Mouse (Mus musculus) liver, postnatal 0 days (tissue): ENCODE data around the gene Rpf2. TPM values are rescaled to one million over a fixed set of nuclear protein-coding genes. Genes with fewer than 3 reads are reported as not detected.

ENCODE experiments used
- ATAC-seq: fragments of 200-750 bp; cut with Nextera tagmentation; 2 replicates; pipeline ENCODE4 v1.8.0; 2017; ENCODE audit warnings: mild to moderate bottlenecking, moderate library complexity
- DNase-seq: peaks from one replicate; pipeline ENCODE4 v3.0.0-alpha.2; 2016
- H3K27ac ChIP-seq: fragments of 300-500 bp; sonication (generic); 2 replicates; pipeline ENCODE4 v1.5.1; 2014; ENCODE audit warnings: antibody characterized with exemption, moderate library complexity, mild to moderate bottlenecking, low read depth
- H3K27me3 ChIP-seq: fragments of 300-500 bp; sonication (generic); 2 replicates; pipeline ENCODE4 v1.6.1; 2014; ENCODE audit warnings: low read length, control low read depth, mixed read lengths; ENCODE audit not compliant: insufficient read depth
- H3K36me3 ChIP-seq: fragments of 300-500 bp; sonication (generic); replicated peaks from 2 replicates; pipeline ENCODE4 v1.6.1; 2014; ENCODE audit warnings: mild to moderate bottlenecking, control low read depth, low read length, moderate library complexity, mixed read lengths; ENCODE audit not compliant: insufficient read depth
- H3K4me1 ChIP-seq: fragments of 300-500 bp; sonication (generic); 2 replicates; pipeline ENCODE4 v1.6.1; 2014; ENCODE audit warnings: antibody characterized with exemption, mild to moderate bottlenecking, control low read depth; ENCODE audit not compliant: insufficient read depth
- H3K4me2 ChIP-seq: fragments of 300-500 bp; sonication (generic); 2 replicates; pipeline ENCODE4 v1.6.1; 2014; ENCODE audit warnings: low read depth, mild to moderate bottlenecking, low read length, moderate library complexity, mixed read lengths
- H3K4me3 ChIP-seq: fragments of 300-500 bp; sonication (generic); 2 replicates; pipeline ENCODE4 v1.5.1; 2014; ENCODE audit warnings: low read depth, low read length
- H3K9ac ChIP-seq: fragments of 300-500 bp; sonication (generic); replicated peaks from 2 replicates; pipeline ENCODE4 v1.6.1; 2014; ENCODE audit warnings: mild to moderate bottlenecking, moderate library complexity
- H3K9me3 ChIP-seq: fragments of 300-500 bp; sonication (generic); 2 replicates; pipeline ENCODE4 v1.6.1; 2016; ENCODE audit warnings: mild to moderate bottlenecking, control low read depth, low read length, mixed read lengths
- CTCF ChIP-seq: sonication (generic); IDR thresholded peaks from 2 replicates; pipeline ENCODE4 v1.5.1; 2016; ENCODE audit warnings: antibody characterized with exemption, low read depth
- EP300 ChIP-seq: IDR thresholded peaks from 2 replicates; pipeline ENCODE4 v1.6.1; 2016; ENCODE audit warnings: antibody characterized with exemption, low read depth, mild to moderate bottlenecking
- WGBS: fragments of 180-500 bp; shearing (Covaris S2); extraction: QIAGEN DNeasy Blood & Tissue Kit; methylation state at CpG from one replicate; pipeline ENCODE4 v1.1.7; 2014; ENCODE audit not compliant: insufficient replicate concordance; 5-methylcytosine and 5-hydroxymethylcytosine counted together
- polyA plus RNA-seq: library from polyadenylated mRNA; unstranded; fragments of >200 nt; fragmentation: Nextera tagmentation; extraction: Ambion mirVana; gene quantifications from 2 replicates; pipeline ENCODE4 v1.2.1, GENCODE M21; 2015

Rpf2 gene
- polyA plus RNA-seq, 1 experiment from 2014 or later: 24.1 TPM

DNA sequence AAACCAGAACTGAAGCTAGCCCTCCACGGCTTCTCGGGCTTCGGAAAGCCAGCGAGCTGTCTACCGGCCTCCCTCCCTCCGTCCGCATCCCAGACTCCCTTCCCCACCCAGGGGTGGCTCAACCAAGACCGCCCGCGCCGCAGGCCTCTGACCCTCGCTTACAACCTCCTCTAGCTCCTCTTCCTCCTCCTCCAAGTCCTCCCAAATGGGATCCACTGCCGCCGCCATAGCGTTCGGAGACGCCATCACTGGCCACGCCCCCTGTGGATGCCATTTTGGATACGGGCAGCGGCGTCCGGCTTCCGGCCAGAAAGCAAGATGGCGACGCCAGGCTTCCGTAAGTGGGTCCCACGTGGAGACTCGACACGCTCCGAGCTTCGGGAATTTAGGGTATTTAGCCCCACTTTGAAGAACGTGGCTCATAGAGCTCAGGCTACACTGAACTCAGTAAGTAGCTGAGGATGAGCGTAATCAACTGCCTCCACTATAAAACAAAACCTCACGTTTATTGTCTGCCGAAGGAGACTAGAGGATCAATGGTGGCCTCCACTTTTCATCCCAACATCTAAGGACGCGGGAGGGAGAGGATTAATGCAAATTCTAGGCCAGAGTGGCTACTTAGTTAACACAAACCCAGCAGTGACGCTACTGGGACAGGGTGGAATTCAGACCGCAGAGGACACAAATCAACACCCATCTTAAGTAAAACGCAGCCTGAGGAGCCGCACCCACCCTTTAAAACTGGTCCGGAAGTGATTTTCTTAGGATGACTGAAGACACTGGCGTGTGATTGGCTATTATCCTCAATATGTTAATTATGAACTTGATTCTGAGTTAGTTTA lies 10.8 kb upstream of the Rpf2 start, which contains the start of gene Gtf3c6:
Gene Gtf3c6 (minus strand): TSS at position 695 of the 842 bp plus-strand sequence.
- 1% methylated on average over 42 of the region's 43 CpGs for WGBS
- H3K27ac ChIP-seq: peak within 1 kb of the TSS; percentile 84
- TF ChIP-seq CTCF (no peak), EP300 (no peak)
- H3K9ac ChIP-seq: peak within 1 kb of the TSS; percentile 90
- peak within 1 kb of the TSS; percentile 94 for H3K4me3 ChIP-seq
- peaks cover 16% of the 10 kb centered on the region for H3K4me1 ChIP-seq
- DNase-seq (peak; percentile 95), ATAC-seq (peak; percentile 71)
- H3K4me2 ChIP-seq: peak within 1 kb of the TSS; percentile 90
- no peaks in the 10 kb centered on the region for H3K9me3 ChIP-seq
- peaks cover 8% of the 10 kb centered on the region for H3K36me3 ChIP-seq
- no peaks in the 10 kb centered on the region for H3K27me3 ChIP-seq

DNA sequence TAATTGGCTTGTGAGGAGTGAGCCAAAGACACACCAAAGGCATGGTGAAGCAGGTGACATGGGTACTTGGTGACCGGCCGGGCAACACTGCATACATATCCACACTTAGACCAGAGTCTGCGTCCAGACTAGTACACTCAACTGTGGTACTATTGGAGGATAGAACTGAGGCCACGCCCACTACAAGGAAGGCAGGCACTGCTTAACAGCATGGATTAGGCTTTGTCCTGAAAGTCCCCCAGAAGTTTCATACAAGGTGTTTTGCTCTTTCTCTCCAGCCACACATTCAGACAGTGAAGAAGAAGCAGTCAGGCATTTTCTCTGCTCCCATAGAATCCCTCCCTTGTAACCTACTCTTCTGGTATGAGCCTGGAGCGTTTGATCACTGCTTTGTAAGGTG lies 9.9 kb upstream of the Rpf2 start:
- DNase-seq: peak; percentile 66
- peak overlapping the region; percentile 90 for H3K9ac ChIP-seq

DNA sequence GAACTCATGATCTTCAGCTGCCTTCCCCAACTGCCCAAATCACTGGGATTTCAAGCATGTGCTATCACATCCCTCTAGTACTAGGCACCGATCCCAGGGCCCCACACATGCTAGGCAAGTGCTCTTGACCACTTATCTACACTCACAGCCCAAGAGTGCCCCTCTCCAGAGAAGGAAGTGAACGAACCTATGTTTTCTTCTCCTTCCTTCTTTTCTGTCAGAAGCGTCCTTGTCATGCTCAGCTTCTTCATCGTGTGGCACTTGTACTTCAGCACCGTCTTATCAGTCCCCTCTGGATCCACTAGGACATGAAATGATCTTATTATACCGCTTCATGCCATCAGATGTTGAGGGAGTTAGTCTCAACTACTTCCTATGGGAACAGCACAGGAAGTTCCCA lies 4.1 kb upstream of the Rpf2 start:
- TF ChIP-seq CTCF: no peak
- no peak for TF ChIP-seq EP300
- ATAC-seq (no peak), DNase-seq (no peak)
- no peak overlapping the region for H3K9ac ChIP-seq
- 41% methylated on average over 6 of the region's 6 CpGs for WGBS
- H3K4me1 ChIP-seq: peaks cover 7% of the 10 kb centered on the region
- H3K27ac ChIP-seq: no peak overlapping the region
- H3K36me3 ChIP-seq: peaks cover 44% of the 10 kb centered on the region
- H3K27me3 ChIP-seq: no peaks in the 10 kb centered on the region
- H3K4me2 ChIP-seq: no peak overlapping the region
- H3K9me3 ChIP-seq: no peaks in the 10 kb centered on the region
- no peak overlapping the region for H3K4me3 ChIP-seq

More for the DNA sequence above, 9.9 kb upstream of the Rpf2 start:
- peak overlapping the region; percentile 84 for H3K27ac ChIP-seq
- ATAC-seq: peak; percentile 29
- H3K36me3 ChIP-seq: peaks cover 16% of the 10 kb centered on the region
- H3K4me3 ChIP-seq: peak overlapping the region; percentile 94
- peaks cover 16% of the 10 kb centered on the region for H3K4me1 ChIP-seq
- no peaks in the 10 kb centered on the region for H3K27me3 ChIP-seq
- H3K4me2 ChIP-seq: peak overlapping the region; percentile 90
- 2% methylated on average over 5 of the region's 5 CpGs for WGBS
- no peak for TF ChIP-seq CTCF
- no peak for TF ChIP-seq EP300
- H3K9me3 ChIP-seq: no peaks in the 10 kb centered on the region

DNA sequence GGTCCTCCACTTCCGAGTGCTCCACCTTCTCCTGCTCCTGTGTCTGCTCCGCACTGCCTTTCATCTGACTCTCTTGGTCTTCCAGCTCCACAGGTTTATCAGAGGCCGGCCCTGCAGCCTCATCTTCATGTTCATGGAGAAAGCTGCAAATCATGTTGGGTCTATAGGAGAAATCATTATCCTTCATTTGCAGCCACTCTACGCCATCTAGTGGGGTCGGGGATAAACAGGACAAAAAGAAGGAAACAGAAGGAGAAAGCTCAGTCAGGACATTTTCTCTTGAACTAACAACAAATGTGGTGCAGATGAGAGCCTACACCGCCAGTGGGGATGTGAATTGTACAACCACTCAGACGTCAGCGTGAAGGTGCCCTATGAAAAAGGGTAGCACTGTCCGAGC lies 2.8 kb upstream of the Rpf2 start:
- Histone ChIP-seq H3K9me3 (no peaks in the 10 kb centered on the region), H3K27ac (no peak overlapping the region), H3K36me3 (peaks cover 44% of the 10 kb centered on the region), H3K9ac (no peak overlapping the region), H3K4me2 (no peak overlapping the region), H3K4me3 (no peak overlapping the region), H3K27me3 (no peaks in the 10 kb centered on the region), H3K4me1 (peaks cover 9% of the 10 kb centered on the region)
- TF ChIP-seq EP300 (no peak), CTCF (peak; percentile 43)
- WGBS: 84% methylated on average over 9 of the region's 9 CpGs
- DNase-seq (no peak), ATAC-seq (no peak)

DNA sequence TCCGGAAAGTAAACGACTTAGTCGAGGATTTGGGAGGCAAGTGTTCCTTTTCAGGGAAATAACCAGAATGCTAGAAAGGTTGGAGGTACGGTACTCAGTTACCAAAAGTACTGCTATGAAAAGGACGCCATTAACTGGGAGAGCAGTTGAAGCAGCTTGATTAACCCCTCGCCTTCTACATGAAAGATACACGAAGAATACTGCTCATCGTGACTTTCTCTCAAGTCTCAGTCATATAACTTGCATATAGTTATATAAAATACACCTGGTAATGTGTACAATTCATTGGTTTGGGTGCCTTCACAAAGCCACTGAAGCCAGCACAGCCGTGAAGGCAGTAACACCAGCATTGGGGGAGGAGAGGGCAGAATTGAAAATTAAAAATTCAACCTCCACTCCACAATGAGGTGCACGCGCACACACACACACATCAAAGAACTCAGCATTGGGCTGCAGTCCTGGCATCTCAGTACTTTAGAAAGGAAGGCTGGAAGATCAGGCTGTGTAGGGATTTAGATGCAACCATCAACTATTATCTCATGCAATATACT lies 405 bp upstream of the Rpf2 start:
- Histone ChIP-seq H3K27ac (peak overlapping the region; percentile 83; the same call in 1 of the 2 replicates), H3K36me3 (peaks cover 50% of the 10 kb centered on the region)
- WGBS: 30% methylated on average over 11 of the region's 11 CpGs

DNA sequence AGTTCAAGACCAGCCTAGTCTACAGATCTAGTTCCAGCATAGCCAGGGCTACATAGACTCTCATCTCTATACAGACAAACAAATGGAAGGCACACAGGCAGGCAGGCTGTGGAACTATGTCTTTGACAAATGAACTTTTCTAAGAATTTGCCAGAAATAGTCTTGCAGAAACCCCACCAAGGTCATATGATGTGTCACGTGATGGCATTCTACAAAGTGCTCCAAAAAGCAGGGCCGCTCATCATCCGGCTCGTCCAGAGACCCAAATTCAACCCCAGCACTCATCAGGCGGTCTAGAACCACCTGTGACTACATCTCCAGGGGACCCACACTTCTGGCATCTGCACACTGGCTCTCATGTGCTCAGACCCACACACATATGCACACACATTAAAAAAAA lies 9.0 kb downstream of the Rpf2 start:
- no peak overlapping the region for H3K27ac ChIP-seq
- 87% methylated on average over 5 of the region's 5 CpGs for WGBS
- H3K4me2 ChIP-seq: no peak overlapping the region
- H3K4me1 ChIP-seq: no peaks in the 10 kb centered on the region
- H3K9ac ChIP-seq: no peak overlapping the region
- peaks cover 41% of the 10 kb centered on the region for H3K36me3 ChIP-seq
- no peaks in the 10 kb centered on the region for H3K9me3 ChIP-seq
- no peak for DNase-seq
- H3K27me3 ChIP-seq: no peaks in the 10 kb centered on the region
- TF ChIP-seq CTCF (no peak), EP300 (no peak)
- no peak for ATAC-seq
- H3K4me3 ChIP-seq: no peak overlapping the region

More for the DNA sequence above, 405 bp upstream of the Rpf2 start:
- TF ChIP-seq CTCF (no peak), EP300 (no peak; the same call in 1 of the 2 replicates)
- H3K9ac ChIP-seq: peak overlapping the region; percentile 74; the same call in 1 of the 2 replicates
- no peak for DNase-seq
- peaks cover 9% of the 10 kb centered on the region for H3K4me1 ChIP-seq
- H3K4me2 ChIP-seq: peak overlapping the region; percentile 96
- peak; percentile 26; the same call in 1 of the 2 replicates for ATAC-seq
- no peaks in the 10 kb centered on the region for H3K9me3 ChIP-seq
- H3K4me3 ChIP-seq: peak overlapping the region; percentile 85
- no peaks in the 10 kb centered on the region for H3K27me3 ChIP-seq
